Mouse (Mus musculus) erythroblast, adult 5-6 weeks (primary cell): ENCODE measurements around the gene Ptprd. TPM values are rescaled to one million over a fixed set of nuclear protein-coding genes. Genes with fewer than 3 reads are reported as not detected.
"Not testable (repeated sequence)": the region's sequence is repeated elsewhere in the genome, so short reads cannot be mapped to it uniquely, and the experiment has no call there.

ENCODE experiments used
- ATAC-seq: replicated peaks from 2 replicates; pipeline ENCODE4 v1.8.0; 2016; ENCODE audit warnings: moderate number of reproducible peaks, mild to moderate bottlenecking, moderate TSS enrichment, inconsistent platforms; ENCODE audit not compliant: poor library complexity, low FRiP score, severe bottlenecking
- total RNA-seq, 2 experiments: library from RNA; stranded (forward) in 1 of 2; stranded (reverse) in 1 of 2; fragments of 150-400 nt in 1 of 2; fragments of 200-764, 138-1000 nt in 1 of 2; gene quantifications; 2 replicates each; pipeline versions ENCODE4 v1.2.3 to v1.2.4; 2015 to 2017; ENCODE audit warnings: low replicate concordance in 2 of 2

Gene Ptprd
- total RNA-seq, 2 experiments from 2014 or later, result not detected

GRCm38 (mm10) chr4:76192031-76192430 lies 2019.7 kb downstream of the Ptprd start:
- ATAC-seq, result no peak

- ATAC-seq, result no peak
Observed at GRCm38 (mm10) chr4:76190788-76191187, 2021.0 kb downstream of the Ptprd start.

GRCm38 (mm10) chr4:76183095-76183494 lies 2028.7 kb downstream of the Ptprd start:
- ATAC-seq, result no peak

GRCm38 (mm10) chr4:76179497-76179896 lies 2032.3 kb downstream of the Ptprd start:
- no peak for ATAC-seq

GRCm38 (mm10) chr4:76175086-76175485 lies 2036.7 kb downstream of the Ptprd start:
- no peak for ATAC-seq

- ATAC-seq, result no peak
Observed at GRCm38 (mm10) chr4:76155750-76156149, 2056.0 kb downstream of the Ptprd start.

- no peak for ATAC-seq
Observed at GRCm38 (mm10) chr4:76154190-76154589, 2057.6 kb downstream of the Ptprd start.

- ATAC-seq, result no peak
Observed at GRCm38 (mm10) chr4:76144925-76145324, 2066.8 kb downstream of the Ptprd start.

GRCm38 (mm10) chr4:76144333-76144732 lies 2067.4 kb downstream of the Ptprd start:
- ATAC-seq, result no peak

- no peak for ATAC-seq
Observed at GRCm38 (mm10) chr4:76137901-76138300, 2073.9 kb downstream of the Ptprd start.

- ATAC-seq, result no peak
Observed at GRCm38 (mm10) chr4:76136625-76137024, 2075.1 kb downstream of the Ptprd start.

GRCm38 (mm10) chr4:76091845-76092244 lies 2119.9 kb downstream of the Ptprd start:
- no peak for ATAC-seq

- no peak for ATAC-seq
Observed at GRCm38 (mm10) chr4:76089866-76090265, 2121.9 kb downstream of the Ptprd start.

GRCm38 (mm10) chr4:76076051-76076450 lies 2135.7 kb downstream of the Ptprd start:
- no peak for ATAC-seq

GRCm38 (mm10) chr4:76073286-76073685 lies 2138.5 kb downstream of the Ptprd start:
- no peak for ATAC-seq

- no peak for ATAC-seq
Observed at GRCm38 (mm10) chr4:76071720-76072119, 2140.0 kb downstream of the Ptprd start.

- ATAC-seq, result no peak
Observed at GRCm38 (mm10) chr4:76056836-76057235, 2154.9 kb downstream of the Ptprd start.

GRCm38 (mm10) chr4:76045650-76046049 lies 2166.1 kb downstream of the Ptprd start:
- no peak for ATAC-seq

- no peak for ATAC-seq
Observed at GRCm38 (mm10) chr4:76044802-76045201, 2167.0 kb downstream of the Ptprd start.

- ATAC-seq, result not testable (repeated sequence)
Observed at GRCm38 (mm10) chr4:76037178-76037577, 2174.6 kb downstream of the Ptprd start.

GRCm38 (mm10) chr4:76025571-76026325 lies 2186.0 kb downstream of the Ptprd start:
- no peak for ATAC-seq

- no peak for ATAC-seq
Observed at GRCm38 (mm10) chr4:76024502-76024821, 2187.3 kb downstream of the Ptprd start.
